Mouse (Mus musculus): ENCODE results near the gene Osbpl8.

- no peak for TF ChIP-seq CTCF (IDR thresholded peaks at IDR 0.05; ENCODE audit: extremely low read depth, insufficient read length, insufficient replicate concordance, low read depth, low read length)
- no peak for TF ChIP-seq POLR2A (IDR thresholded peaks at IDR 0.05; ENCODE audit: low read depth, low read length)
These were observed 174.7 kb downstream of the Osbpl8 start for GRCm38 (mm10) chr10:111339296-111339695.
